Mouse (Mus musculus): ENCODE results near the gene Cyp8b1. TPM values are rescaled to one million over a fixed set of nuclear protein-coding genes. Genes with fewer than 3 reads are reported as not detected.

Gene Cyp8b1
- polyA plus RNA-seq, 1 experiment = not detected

GRCm38 (mm10) chr9:121950418-121951113 lies 34.5 kb upstream of the Cyp8b1 start, which contains the start of gene Fam198a:
Gene Fam198a (plus strand): TSS chr9:121950988.
- Histone ChIP-seq H3K4me3 (ENCODE audit: insufficient read depth, poor library complexity, severe bottlenecking) (no peak within 1 kb of the TSS), H3K79me2 (ENCODE audit: control insufficient read depth, insufficient read depth) (no peaks in the 10 kb centered on the region), H3ac (ENCODE audit: control insufficient read depth, insufficient read length, low read depth) (no peak within 1 kb of the TSS), H3K36me3 (ENCODE audit: control insufficient read depth, insufficient read depth) (no peaks in the 10 kb centered on the region), H3K79me3 (ENCODE audit: low read depth) (no peaks in the 10 kb centered on the region), H3K27me3 (ENCODE audit: control insufficient read depth, insufficient read depth, insufficient read length) (peaks cover 39% of the 10 kb centered on the region)
- TF ChIP-seq MYOG (IDR thresholded peaks at IDR 0.05; ENCODE audit: control insufficient read depth, extremely low read depth, insufficient read length) = no peak
- TF ChIP-seq MAX (IDR thresholded peaks at IDR 0.05) = no peak
- no peak for TF ChIP-seq USF1 (IDR thresholded peaks at IDR 0.05; ENCODE audit: low read depth)
- no peak for TF ChIP-seq MYOD1 (IDR thresholded peaks at IDR 0.05; ENCODE audit: control insufficient read depth, insufficient read length, low read depth)

DNA sequence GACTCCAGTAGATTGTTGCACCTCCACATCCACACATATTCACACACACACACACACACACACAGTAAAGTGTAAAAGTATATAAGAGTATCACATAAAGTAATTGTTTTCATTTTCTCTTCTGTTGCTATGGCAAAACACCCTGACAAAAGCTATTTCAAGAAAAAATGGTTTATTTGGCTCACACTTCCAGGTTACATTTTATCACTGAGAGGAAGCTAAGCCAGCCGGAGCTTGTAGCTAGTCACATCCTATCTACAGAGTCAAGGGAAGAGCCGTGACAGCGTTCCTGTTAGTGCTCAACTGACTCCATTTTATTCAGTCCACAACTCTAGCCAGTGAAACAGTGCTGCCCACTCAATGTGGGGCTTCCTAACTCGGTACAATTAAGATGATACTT lies 32.3 kb upstream of the Cyp8b1 start:
- Histone ChIP-seq H3K79me2 (ENCODE audit: control insufficient read depth, insufficient read depth) (no peaks in the 10 kb centered on the region), H3K36me3 (ENCODE audit: control insufficient read depth, insufficient read depth) (no peaks in the 10 kb centered on the region), H3ac (ENCODE audit: control insufficient read depth, insufficient read length, low read depth) (no peak overlapping the region), H3K79me3 (ENCODE audit: low read depth) (no peaks in the 10 kb centered on the region), H3K27me3 (ENCODE audit: control insufficient read depth, insufficient read depth, insufficient read length) (peaks cover 44% of the 10 kb centered on the region), H3K4me3 (ENCODE audit: insufficient read depth, poor library complexity, severe bottlenecking) (no peak overlapping the region)
- TF ChIP-seq FOSL1 (IDR thresholded peaks at IDR 0.05; ENCODE audit: insufficient read depth, low read length, poor library complexity, severe bottlenecking) = no peak
- TF ChIP-seq CTCF (IDR thresholded peaks at IDR 0.05; ENCODE audit: control insufficient read depth, insufficient read depth, insufficient read length) = no peak
- no peak for TF ChIP-seq MYOG (IDR thresholded peaks at IDR 0.05; ENCODE audit: control insufficient read depth, extremely low read depth, insufficient read length)
- TF ChIP-seq MYOD1 (IDR thresholded peaks at IDR 0.05; ENCODE audit: control insufficient read depth, insufficient read length, low read depth) = no peak
- no peak for TF ChIP-seq MAX (IDR thresholded peaks at IDR 0.05)
- TF ChIP-seq CEBPB (IDR thresholded peaks at IDR 0.05; ENCODE audit: low read depth) = no peak
- no peak for TF ChIP-seq USF1 (IDR thresholded peaks at IDR 0.05; ENCODE audit: low read depth)

DNA sequence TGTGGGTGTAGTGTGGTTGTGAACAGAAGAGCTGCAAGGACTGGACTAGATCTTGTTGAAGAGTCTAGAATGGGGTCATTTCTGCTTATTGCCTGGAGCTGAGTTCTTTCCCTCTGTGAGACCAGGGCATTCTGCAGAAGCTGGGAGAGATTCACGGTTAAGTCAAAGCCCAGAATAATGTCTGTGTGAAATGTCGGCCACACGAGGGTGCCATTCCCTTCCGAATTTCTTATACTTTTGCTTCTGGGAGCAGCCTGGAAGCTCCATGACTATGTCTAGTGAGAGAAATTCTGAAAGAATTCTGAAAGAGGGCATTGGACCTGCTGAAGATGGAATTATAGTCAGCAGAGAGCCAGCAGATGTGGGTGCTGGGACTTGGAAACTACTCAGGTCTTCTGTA lies 31.7 kb upstream of the Cyp8b1 start:
- Histone ChIP-seq H3K79me3 (ENCODE audit: low read depth) (no peaks in the 10 kb centered on the region), H3K4me3 (ENCODE audit: insufficient read depth, poor library complexity, severe bottlenecking) (no peak overlapping the region), H3K79me2 (ENCODE audit: control insufficient read depth, insufficient read depth) (no peaks in the 10 kb centered on the region), H3K36me3 (ENCODE audit: control insufficient read depth, insufficient read depth) (no peaks in the 10 kb centered on the region), H3ac (ENCODE audit: control insufficient read depth, insufficient read length, low read depth) (no peak overlapping the region), H3K27me3 (ENCODE audit: control insufficient read depth, insufficient read depth, insufficient read length) (peaks cover 49% of the 10 kb centered on the region)
- no peak for TF ChIP-seq CEBPB (IDR thresholded peaks at IDR 0.05; ENCODE audit: low read depth)
- no peak for TF ChIP-seq MYOG (IDR thresholded peaks at IDR 0.05; ENCODE audit: control insufficient read depth, extremely low read depth, insufficient read length)
- TF ChIP-seq MYOD1 (IDR thresholded peaks at IDR 0.05; ENCODE audit: control insufficient read depth, insufficient read length, low read depth) = no peak
- TF ChIP-seq FOSL1 (IDR thresholded peaks at IDR 0.05; ENCODE audit: insufficient read depth, low read length, poor library complexity, severe bottlenecking) = no peak
- TF ChIP-seq USF1 (IDR thresholded peaks at IDR 0.05; ENCODE audit: low read depth) = no peak

DNA sequence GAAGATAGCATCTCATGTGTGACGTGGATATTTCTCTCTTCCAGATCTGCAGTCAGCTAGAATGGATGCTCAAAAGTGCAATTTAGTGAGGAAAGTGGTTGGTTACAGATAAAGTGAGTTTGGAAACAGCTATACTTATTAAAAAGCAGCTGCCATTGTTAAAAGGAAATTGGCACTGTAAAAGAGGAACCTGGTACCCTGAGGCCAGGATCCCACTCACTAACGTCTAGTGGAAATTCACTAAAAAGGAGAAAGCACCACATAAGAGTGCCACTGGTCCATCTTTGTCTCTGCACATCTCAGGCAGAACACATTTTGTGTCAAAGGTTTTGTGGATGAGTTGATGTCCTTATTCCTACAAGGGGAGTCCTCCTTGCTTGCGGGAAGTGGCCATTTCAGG lies 27.5 kb upstream of the Cyp8b1 start:
- TF ChIP-seq MAX (IDR thresholded peaks at IDR 0.05) (no peak), FOSL1 (IDR thresholded peaks at IDR 0.05; ENCODE audit: insufficient read depth, low read length, poor library complexity, severe bottlenecking) (no peak), USF1 (IDR thresholded peaks at IDR 0.05; ENCODE audit: low read depth) (no peak)
- Histone ChIP-seq H3K27me3 (ENCODE audit: control insufficient read depth, insufficient read depth, insufficient read length) (peaks cover 37% of the 10 kb centered on the region), H3K4me3 (ENCODE audit: insufficient read depth, poor library complexity, severe bottlenecking) (no peak overlapping the region), H3ac (ENCODE audit: control insufficient read depth, insufficient read length, low read depth) (no peak overlapping the region), H3K36me3 (ENCODE audit: control insufficient read depth, insufficient read depth) (no peaks in the 10 kb centered on the region), H3K79me2 (ENCODE audit: control insufficient read depth, insufficient read depth) (no peaks in the 10 kb centered on the region), H3K79me3 (ENCODE audit: low read depth) (no peaks in the 10 kb centered on the region)

GRCm38 (mm10) chr9:121943005-121943404 lies 26.9 kb upstream of the Cyp8b1 start:
- H3K79me2 ChIP-seq (ENCODE audit: control insufficient read depth, insufficient read depth) = no peaks in the 10 kb centered on the region
- H3K79me3 ChIP-seq (ENCODE audit: low read depth) = no peaks in the 10 kb centered on the region
- no peak overlapping the region for H3K4me3 ChIP-seq (ENCODE audit: insufficient read depth, poor library complexity, severe bottlenecking)
- peaks cover 35% of the 10 kb centered on the region for H3K27me3 ChIP-seq (ENCODE audit: control insufficient read depth, insufficient read depth, insufficient read length)
- no peak overlapping the region for H3ac ChIP-seq (ENCODE audit: control insufficient read depth, insufficient read length, low read depth)
- H3K36me3 ChIP-seq (ENCODE audit: control insufficient read depth, insufficient read depth) = no peaks in the 10 kb centered on the region
- TF ChIP-seq CTCF (IDR thresholded peaks at IDR 0.05; ENCODE audit: control insufficient read depth, insufficient read depth, insufficient read length) = no peak
- TF ChIP-seq MAX (IDR thresholded peaks at IDR 0.05) = no peak
- TF ChIP-seq MYOG (IDR thresholded peaks at IDR 0.05; ENCODE audit: control insufficient read depth, extremely low read depth, insufficient read length) = no peak
- no peak for TF ChIP-seq CEBPB (IDR thresholded peaks at IDR 0.05; ENCODE audit: low read depth)
- no peak for TF ChIP-seq FOSL1 (IDR thresholded peaks at IDR 0.05; ENCODE audit: insufficient read depth, low read length, poor library complexity, severe bottlenecking)
- TF ChIP-seq USF1 (IDR thresholded peaks at IDR 0.05; ENCODE audit: low read depth) = no peak

DNA sequence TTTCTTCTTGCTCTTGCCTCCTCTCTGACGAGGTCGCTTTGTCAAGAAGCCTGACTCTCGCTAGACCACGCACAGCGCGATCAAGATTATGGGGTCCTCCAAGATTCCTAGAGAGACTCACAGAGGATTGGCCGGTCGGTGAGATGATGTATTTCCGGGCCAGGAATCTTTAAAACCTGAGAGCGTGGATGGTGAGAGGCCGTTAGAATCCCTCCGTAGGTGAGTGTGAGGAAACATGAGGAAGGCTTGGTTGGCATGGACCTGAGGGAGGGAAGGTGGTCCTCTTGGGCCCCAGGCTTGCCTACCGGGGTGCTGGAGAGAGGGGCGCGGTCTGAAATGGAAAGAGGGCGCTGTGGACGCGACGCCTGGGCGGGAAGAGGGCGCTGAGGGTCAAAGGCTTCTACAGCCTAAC lies 21.8 kb upstream of the Cyp8b1 start:
- Histone ChIP-seq H3ac (ENCODE audit: control insufficient read depth, insufficient read length, low read depth) (no peak overlapping the region), H3K79me2 (ENCODE audit: control insufficient read depth, insufficient read depth) (no peaks in the 10 kb centered on the region), H3K27me3 (ENCODE audit: control insufficient read depth, insufficient read depth, insufficient read length) (peaks cover 37% of the 10 kb centered on the region), H3K79me3 (ENCODE audit: low read depth) (no peaks in the 10 kb centered on the region), H3K4me3 (ENCODE audit: insufficient read depth, poor library complexity, severe bottlenecking) (no peak overlapping the region), H3K36me3 (ENCODE audit: control insufficient read depth, insufficient read depth) (no peaks in the 10 kb centered on the region)
- no peak for TF ChIP-seq MYOG (IDR thresholded peaks at IDR 0.05; ENCODE audit: control insufficient read depth, extremely low read depth, insufficient read length)
- no peak for TF ChIP-seq FOSL1 (IDR thresholded peaks at IDR 0.05; ENCODE audit: insufficient read depth, low read length, poor library complexity, severe bottlenecking)
- no peak for TF ChIP-seq MYOD1 (IDR thresholded peaks at IDR 0.05; ENCODE audit: control insufficient read depth, insufficient read length, low read depth)
- no peak for TF ChIP-seq CTCF (IDR thresholded peaks at IDR 0.05; ENCODE audit: control insufficient read depth, insufficient read depth, insufficient read length)
- no peak for TF ChIP-seq USF1 (IDR thresholded peaks at IDR 0.05; ENCODE audit: low read depth)
- no peak for TF ChIP-seq CEBPB (IDR thresholded peaks at IDR 0.05; ENCODE audit: low read depth)
- no peak for TF ChIP-seq MAX (IDR thresholded peaks at IDR 0.05)

All from C2C12 (cell line).